Mouse (Mus musculus) lung, postnatal 0 days (tissue): Measurements from ENCODE around the gene Slc25a22. TPM values are rescaled to one million over a fixed set of nuclear protein-coding genes. Genes with fewer than 3 reads are reported as not detected.

Experiments used
- ATAC-seq: fragments of 200-750 bp; cut with Nextera tagmentation; 2 replicates; pipeline ENCODE4 v1.8.0; 2017; ENCODE audit warnings: moderate library complexity
- DNase-seq: peaks from one replicate; pipeline ENCODE4 v3.0.0-alpha.2; 2016; ENCODE audit warnings: low spot score
- H3K27ac ChIP-seq: fragments of 300-500 bp; sonication (generic); 2 replicates; pipeline ENCODE4 v1.5.1; 2014; ENCODE audit warnings: antibody characterized with exemption, mild to moderate bottlenecking, low read length, mixed read lengths
- H3K27me3 ChIP-seq: fragments of 300-500 bp; sonication (generic); replicated peaks from 2 replicates; pipeline ENCODE4 v1.6.1; 2014; ENCODE audit warnings: low read length, mixed read lengths; ENCODE audit not compliant: insufficient read depth
- H3K36me3 ChIP-seq: fragments of 300-500 bp; sonication (generic); 2 replicates; pipeline ENCODE4 v1.6.1; 2014; ENCODE audit warnings: low read length, mixed read lengths; ENCODE audit not compliant: insufficient read depth
- H3K4me1 ChIP-seq: fragments of 300-500 bp; sonication (generic); 2 replicates; pipeline ENCODE4 v1.6.1; 2014; ENCODE audit warnings: antibody characterized with exemption, low read depth, low read length, mixed read lengths; ENCODE audit not compliant: insufficient read depth
- H3K4me2 ChIP-seq: fragments of 300-500 bp; sonication (generic); replicated peaks from 2 replicates; pipeline ENCODE4 v1.6.1; 2014; ENCODE audit warnings: low read depth, mild to moderate bottlenecking, low read length, moderate library complexity, mixed read lengths
- H3K4me3 ChIP-seq: fragments of 300-500 bp; sonication (generic); 2 replicates; pipeline ENCODE4 v1.5.1; 2014; ENCODE audit warnings: low read depth, low read length
- H3K9ac ChIP-seq: fragments of 300-500 bp; sonication (generic); replicated peaks from 2 replicates; pipeline ENCODE4 v1.6.1; 2014; ENCODE audit warnings: low read depth, mild to moderate bottlenecking
- H3K9me3 ChIP-seq: fragments of 300-500 bp; sonication (generic); 2 replicates; pipeline ENCODE4 v1.6.1; 2016; ENCODE audit warnings: low read length, mixed read lengths
- CTCF ChIP-seq: IDR thresholded peaks from 2 replicates; pipeline ENCODE4 v1.5.1; 2016; ENCODE audit warnings: antibody characterized with exemption, mild to moderate bottlenecking
- EP300 ChIP-seq: IDR thresholded peaks from 2 replicates; pipeline ENCODE4 v1.6.1; 2016; ENCODE audit warnings: antibody characterized with exemption, mild to moderate bottlenecking, control low read depth
- WGBS: fragments of 180-500 bp; shearing (Covaris S2); extraction: QIAGEN DNeasy Blood & Tissue Kit; methylation state at CpG from one replicate; pipeline ENCODE4 v1.1.7; 2014; 5-methylcytosine and 5-hydroxymethylcytosine counted together
- polyA plus RNA-seq: library from polyadenylated mRNA; unstranded; fragments of >200 nt; fragmentation: Nextera tagmentation; extraction: Ambion mirVana; gene quantifications from 2 replicates; pipeline ENCODE4 v1.2.1, GENCODE M21; 2015

Gene Slc25a22
- polyA plus RNA-seq, 1 experiment from 2014 or later: 12.3 TPM

GRCm38 (mm10) chr7:141457986-141458660 lies 20.4 kb upstream of the Slc25a22 start:
- Histone ChIP-seq H3K36me3 (peaks cover 22% of the 10 kb centered on the region), H3K4me3 (no peak overlapping the region), H3K9ac (no peak overlapping the region), H3K27me3 (no peaks in the 10 kb centered on the region), H3K4me1 (peaks cover 31% of the 10 kb centered on the region), H3K9me3 (no peaks in the 10 kb centered on the region), H3K4me2 (no peak overlapping the region), H3K27ac (no peak overlapping the region)
- TF ChIP-seq CTCF (peak; percentile 75), EP300 (no peak)
- no peak for ATAC-seq
- 71% methylated on average over 15 of the region's 15 CpGs for WGBS
- DNase-seq: peak; percentile 66

GRCm38 (mm10) chr7:141457236-141457635 lies 19.5 kb upstream of the Slc25a22 start:
- no peaks in the 10 kb centered on the region for H3K9me3 ChIP-seq
- H3K4me2 ChIP-seq: peak overlapping the region; percentile 82; the same call in 1 of the 2 replicates
- no peak overlapping the region for H3K27ac ChIP-seq
- TF ChIP-seq EP300 (no peak), CTCF (no peak)
- WGBS: 89% methylated on average over 14 of the region's 14 CpGs
- DNase-seq (peak; percentile 4), ATAC-seq (no peak)
- H3K9ac ChIP-seq: no peak overlapping the region
- H3K4me1 ChIP-seq: peaks cover 30% of the 10 kb centered on the region
- H3K4me3 ChIP-seq: no peak overlapping the region
- H3K36me3 ChIP-seq: peaks cover 22% of the 10 kb centered on the region
- H3K27me3 ChIP-seq: no peaks in the 10 kb centered on the region

GRCm38 (mm10) chr7:141456739-141457138 lies 19.0 kb upstream of the Slc25a22 start:
- Histone ChIP-seq H3K4me2 (peak overlapping the region; percentile 82), H3K9ac (no peak overlapping the region), H3K27me3 (no peaks in the 10 kb centered on the region), H3K4me3 (no peak overlapping the region), H3K4me1 (peaks cover 29% of the 10 kb centered on the region), H3K27ac (no peak overlapping the region), H3K9me3 (no peaks in the 10 kb centered on the region), H3K36me3 (peaks cover 22% of the 10 kb centered on the region)
- ATAC-seq (no peak), DNase-seq (peak; percentile 60)
- 66% methylated on average over 6 of the region's 6 CpGs for WGBS
- TF ChIP-seq EP300: no peak
- no peak for TF ChIP-seq CTCF

- Histone ChIP-seq H3K4me3 (peak overlapping the region; percentile 69), H3K27me3 (no peaks in the 10 kb centered on the region), H3K4me1 (peaks cover 25% of the 10 kb centered on the region), H3K27ac (peak overlapping the region; percentile 99), H3K9me3 (no peaks in the 10 kb centered on the region), H3K36me3 (peaks cover 22% of the 10 kb centered on the region), H3K9ac (peak overlapping the region; percentile 84), H3K4me2 (peak overlapping the region; percentile 82)
- ATAC-seq: peak; percentile 49
- under 1% methylated on average over 23 of the region's 23 CpGs for WGBS
- DNase-seq: peak; percentile 92
- peak; percentile 79 for TF ChIP-seq EP300
- no peak for TF ChIP-seq CTCF
Measured at GRCm38 (mm10) chr7:141455610-141456314, 18.1 kb upstream of the Slc25a22 start.

- no peaks in the 10 kb centered on the region for H3K27me3 ChIP-seq
- TF ChIP-seq EP300 (no peak), CTCF (peak; percentile 32; the same call in 1 of the 2 replicates)
- WGBS: under 1% methylated on average over 45 of the region's 45 CpGs
- H3K9ac ChIP-seq: peak within 1 kb of the TSS; percentile 84
- peaks cover 22% of the 10 kb centered on the region for H3K36me3 ChIP-seq
- peak; percentile 98 for DNase-seq
- H3K9me3 ChIP-seq: no peaks in the 10 kb centered on the region
- H3K27ac ChIP-seq: peak within 1 kb of the TSS; percentile 99
- ATAC-seq: peak; percentile 88
- peak within 1 kb of the TSS; percentile 69 for H3K4me3 ChIP-seq
- H3K4me1 ChIP-seq: peaks cover 19% of the 10 kb centered on the region
- peak within 1 kb of the TSS; percentile 82 for H3K4me2 ChIP-seq
Measured at GRCm38 (mm10) chr7:141454967-141455551, 17.4 kb upstream of the Slc25a22 start, which contains the start of gene Pnpla2. Gene Pnpla2, plus strand, starts transcription at chr7:141455198.

GRCm38 (mm10) chr7:141453636-141454035 lies 15.9 kb upstream of the Slc25a22 start:
- Histone ChIP-seq H3K9ac (no peak overlapping the region), H3K27ac (peak overlapping the region; percentile 99; the same call in 1 of the 2 replicates), H3K36me3 (peaks cover 11% of the 10 kb centered on the region), H3K4me2 (no peak overlapping the region), H3K4me1 (peaks cover 16% of the 10 kb centered on the region; the same call in 1 of the 2 replicates), H3K27me3 (no peaks in the 10 kb centered on the region), H3K9me3 (no peaks in the 10 kb centered on the region), H3K4me3 (no peak overlapping the region)
- no peak for ATAC-seq
- no peak for TF ChIP-seq CTCF
- TF ChIP-seq EP300: no peak
- WGBS: 29% methylated on average over 2 of the region's 2 CpGs
- peak; percentile 60 for DNase-seq
